Mouse (Mus musculus) R1 (cell line): ENCODE measurements around the gene Gm21828.
"Not testable (repeated sequence)": the region's sequence is repeated elsewhere in the genome, so short reads cannot be mapped to it uniquely, and the experiment has no call there.

Source experiments
- DNase-seq: peaks from one replicate; pipeline ENCODE4 v3.0.0-alpha.2; 2018; ENCODE audit warnings: low read depth, low spot score

Gene Gm21828

DNA sequence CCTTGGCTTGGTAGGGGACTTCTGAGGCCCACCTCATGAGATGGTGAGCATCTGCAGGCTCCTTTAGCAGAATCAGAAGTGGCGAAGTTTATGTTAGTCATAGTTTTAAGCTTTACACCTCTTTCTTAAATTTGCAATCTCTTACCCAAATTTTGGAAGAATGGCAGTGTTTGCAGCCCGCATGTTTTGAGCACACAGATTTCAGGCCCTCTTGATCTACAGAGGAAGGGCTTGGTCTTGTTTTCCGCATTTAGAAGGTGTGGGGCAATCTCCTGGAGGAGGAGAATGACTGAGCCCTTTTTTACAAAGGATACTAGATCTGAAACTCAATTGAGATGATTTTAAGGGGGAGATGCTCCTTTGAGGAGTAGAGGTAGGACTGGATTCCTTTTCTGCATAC is at the start of gene Gm21828:
Gene Gm21828 (minus strand): TSS at position 101 of the 400 bp plus-strand sequence.
- not testable (repeated sequence) for DNase-seq

DNA sequence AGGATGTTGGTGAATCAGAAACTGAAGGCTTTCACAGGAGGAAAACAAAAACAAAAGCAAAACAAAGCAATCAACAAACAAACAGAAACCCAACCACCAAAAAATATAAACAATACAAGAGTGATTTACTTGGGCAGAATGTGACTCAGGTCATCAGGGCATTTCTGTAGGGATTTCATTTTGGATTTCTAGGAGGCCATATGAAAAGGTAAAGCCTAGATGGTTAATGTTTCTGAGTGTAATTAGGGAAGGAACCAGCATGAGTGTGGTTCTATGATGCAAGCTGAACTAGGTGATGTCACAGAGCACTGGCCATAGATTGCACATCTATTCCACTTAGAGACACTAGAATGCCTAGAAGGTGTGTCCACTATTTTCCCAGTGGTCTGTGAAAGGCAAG is 28.4 kb upstream of the Gm21828 start, which contains the start of the genes Gm21440 and Gm21454:
Gene Gm21440 (plus strand): TSS at position 301 of the 400 bp plus-strand sequence.
Gene Gm21454 (plus strand): TSS at position 352 of the 400 bp plus-strand sequence.
- DNase-seq, result not testable (repeated sequence)
